Mouse (Mus musculus) midbrain, embryonic 16.5 days (tissue): Measurements from ENCODE around the gene Cmah. TPM values are rescaled to one million over a fixed set of nuclear protein-coding genes. Genes with fewer than 3 reads are reported as not detected.

Experiments used
- ATAC-seq: fragments of 200-750 bp; cut with Nextera tagmentation; 2 replicates; pipeline ENCODE4 v1.8.0; 2017; ENCODE audit warnings: moderate TSS enrichment
- H3K27ac ChIP-seq: fragments of 300-500 bp; sonication (generic); 2 replicates; pipeline ENCODE4 v1.5.1; 2014; ENCODE audit warnings: mild to moderate bottlenecking, low read length, mixed read lengths
- H3K27me3 ChIP-seq: fragments of 300-500 bp; sonication (generic); 2 replicates; pipeline ENCODE4 v1.6.1; 2014; ENCODE audit warnings: low read depth, low read length, mixed read lengths; ENCODE audit not compliant: control insufficient read depth, insufficient read depth
- H3K36me3 ChIP-seq: fragments of 300-500 bp; sonication (generic); 2 replicates; pipeline ENCODE4 v1.6.1; 2014; ENCODE audit warnings: mild to moderate bottlenecking, low read length, moderate library complexity, mixed read lengths; ENCODE audit not compliant: control insufficient read depth, insufficient read depth
- H3K4me1 ChIP-seq: fragments of 300-500 bp; sonication (generic); 2 replicates; pipeline ENCODE4 v1.6.1; 2014; ENCODE audit warnings: mild to moderate bottlenecking, low read length, mixed read lengths; ENCODE audit not compliant: control insufficient read depth, insufficient read depth
- H3K4me2 ChIP-seq: fragments of 300-500 bp; sonication (generic); 2 replicates; pipeline ENCODE4 v1.6.1; 2014; ENCODE audit warnings: mild to moderate bottlenecking, low read length, mixed read lengths
- H3K4me3 ChIP-seq: fragments of 300-500 bp; sonication (generic); 2 replicates; pipeline ENCODE4 v1.5.1; 2014; ENCODE audit warnings: low read depth, mild to moderate bottlenecking, low read length, moderate library complexity, mixed read lengths
- H3K9ac ChIP-seq: fragments of 300-500 bp; sonication (generic); 2 replicates; pipeline ENCODE4 v1.6.1; 2014; ENCODE audit warnings: low read depth, low read length, mixed read lengths
- H3K9me3 ChIP-seq: fragments of 300-500 bp; sonication (generic); replicated peaks from 2 replicates; pipeline ENCODE4 v1.6.1; 2014; ENCODE audit warnings: mild to moderate bottlenecking, low read length, mixed read lengths; ENCODE audit not compliant: control insufficient read depth, poor library complexity, severe bottlenecking
- WGBS: fragments of 180-500 bp; shearing (Covaris S2); extraction: QIAGEN DNeasy Blood & Tissue Kit; methylation state at CpG from one replicate; pipeline ENCODE4 v1.1.7; 2014; 5-methylcytosine and 5-hydroxymethylcytosine counted together
- polyA plus RNA-seq: library from polyadenylated mRNA; unstranded; fragments of >200 nt; fragmentation: Nextera tagmentation; extraction: Ambion mirVana; gene quantifications from 2 replicates; pipeline ENCODE4 v1.2.1, GENCODE M21; 2015

Cmah gene
- polyA plus RNA-seq, 1 experiment from 2014 or later, result 0.11 TPM

DNA sequence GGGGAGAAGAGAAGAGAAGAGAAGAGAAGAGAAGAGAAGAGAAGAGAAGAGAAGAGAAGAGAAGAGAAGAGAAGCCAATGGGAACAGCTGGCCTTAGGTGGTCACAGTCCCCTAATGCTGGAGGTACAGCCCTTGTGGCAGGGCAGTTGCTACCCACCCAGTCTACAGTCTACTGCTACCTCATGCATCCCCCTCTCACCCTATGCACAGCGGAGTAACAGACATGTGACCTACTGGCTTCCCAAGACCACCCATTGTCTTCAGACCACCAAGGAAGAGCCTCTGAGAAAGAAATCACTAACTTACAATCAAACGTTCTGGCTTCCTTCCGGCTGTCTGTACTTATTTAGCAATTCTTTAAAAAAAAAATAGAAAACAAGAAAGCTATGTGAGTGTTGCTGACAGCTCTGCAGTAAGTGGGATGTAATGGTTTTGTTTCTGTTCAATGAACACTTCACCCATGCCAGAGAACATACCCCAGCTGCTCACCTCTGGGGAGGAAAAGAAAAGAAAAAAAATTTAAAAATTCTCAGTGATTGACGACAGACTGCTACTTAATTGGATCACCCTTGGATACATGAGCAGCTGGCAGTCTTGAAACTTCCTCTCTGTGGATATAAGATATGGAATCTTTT, 196.5 kb downstream of the Cmah start:
- H3K36me3 ChIP-seq, result no peaks in the 10 kb centered on the region
- 69% methylated on average over 4 of the region's 4 CpGs for WGBS

DNA sequence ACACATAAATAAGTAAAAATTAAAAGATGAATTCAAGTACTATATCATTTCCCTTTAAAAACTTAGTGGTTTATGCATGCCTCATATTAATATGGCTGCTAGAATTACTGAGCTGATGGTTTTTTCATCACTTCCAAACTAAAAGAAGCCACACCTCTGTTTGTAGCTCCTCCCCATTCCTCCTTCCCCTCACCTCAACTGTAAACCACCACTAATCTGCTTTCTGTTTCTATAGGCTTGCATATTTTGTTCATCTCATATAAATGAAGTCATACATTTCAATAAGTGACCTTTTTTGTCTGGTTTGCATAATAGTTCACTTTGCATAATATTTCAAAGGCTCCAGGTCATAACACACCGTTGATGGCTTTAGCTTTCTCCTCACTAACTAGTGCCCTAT, 197.3 kb downstream of the Cmah start:
- H3K27ac ChIP-seq, result no peak overlapping the region
- no peak overlapping the region for H3K4me3 ChIP-seq
- ATAC-seq, result no peak
- H3K36me3 ChIP-seq, result no peaks in the 10 kb centered on the region
- peaks cover 21% of the 10 kb centered on the region for H3K4me1 ChIP-seq
- WGBS, result 69% methylated on average over 1 of the region's 1 CpGs
- no peak overlapping the region for H3K9ac ChIP-seq
- no peak overlapping the region for H3K4me2 ChIP-seq
- H3K27me3 ChIP-seq, result no peaks in the 10 kb centered on the region
- no peaks in the 10 kb centered on the region for H3K9me3 ChIP-seq

More for the DNA sequence above, 196.5 kb downstream of the Cmah start:
- Histone ChIP-seq H3K9me3 (no peaks in the 10 kb centered on the region), H3K27ac (no peak overlapping the region), H3K4me1 (peaks cover 21% of the 10 kb centered on the region), H3K4me2 (no peak overlapping the region), H3K27me3 (no peaks in the 10 kb centered on the region), H3K4me3 (no peak overlapping the region), H3K9ac (no peak overlapping the region)
- no peak for ATAC-seq

DNA sequence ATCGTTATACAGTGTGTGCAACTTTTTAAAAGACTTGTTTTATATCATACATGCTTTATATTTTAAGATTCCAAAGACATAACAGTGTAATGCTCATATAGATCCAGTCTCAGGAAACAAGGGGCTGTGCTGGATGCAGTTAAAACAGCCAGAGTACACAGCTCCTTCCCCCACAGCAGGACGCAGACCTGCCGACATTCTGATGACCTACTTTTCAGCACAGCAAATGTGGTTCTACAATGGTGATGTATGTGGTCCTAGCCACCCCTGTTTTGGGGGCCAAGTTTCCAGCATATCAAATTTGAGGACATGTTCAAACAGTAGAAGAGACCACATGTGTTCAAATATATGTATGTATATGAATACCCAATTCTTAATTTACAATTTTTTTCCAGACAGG, 198.3 kb downstream of the Cmah start:
- Histone ChIP-seq H3K4me3 (no peak overlapping the region), H3K4me1 (peaks cover 21% of the 10 kb centered on the region), H3K36me3 (no peaks in the 10 kb centered on the region), H3K9ac (no peak overlapping the region), H3K9me3 (no peaks in the 10 kb centered on the region), H3K4me2 (no peak overlapping the region), H3K27ac (no peak overlapping the region), H3K27me3 (no peaks in the 10 kb centered on the region)
- no peak for ATAC-seq
- WGBS, result 59% methylated on average over 3 of the region's 3 CpGs

DNA sequence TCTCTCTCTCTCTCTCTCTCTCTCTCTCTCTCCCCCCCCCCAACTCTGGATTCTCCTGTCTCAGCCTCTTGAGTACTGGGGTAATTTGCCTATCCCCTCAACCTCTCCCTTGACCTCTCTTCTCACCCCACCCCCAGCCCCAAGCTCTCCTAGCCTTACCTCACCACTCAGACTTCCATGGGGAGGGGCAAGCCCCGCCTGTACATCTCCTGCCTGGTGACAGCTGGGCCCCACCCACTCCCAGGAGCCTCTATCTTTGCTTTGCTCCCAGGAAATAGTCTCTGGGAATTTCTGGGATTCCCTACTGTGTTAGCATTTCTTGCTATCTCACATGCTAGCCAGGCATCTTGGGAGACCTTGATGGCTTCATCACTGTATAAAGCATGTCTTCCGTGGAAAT, 199.7 kb downstream of the Cmah start:
- WGBS, result 62% methylated on average over 2 of the region's 2 CpGs
- no peaks in the 10 kb centered on the region for H3K27me3 ChIP-seq
- ATAC-seq, result no peak

More for the DNA sequence above, 199.7 kb downstream of the Cmah start:
- H3K4me3 ChIP-seq, result no peak overlapping the region
- H3K36me3 ChIP-seq, result no peaks in the 10 kb centered on the region
- no peak overlapping the region for H3K4me2 ChIP-seq
- H3K9me3 ChIP-seq, result no peaks in the 10 kb centered on the region
- H3K9ac ChIP-seq, result no peak overlapping the region
- peaks cover 8% of the 10 kb centered on the region for H3K4me1 ChIP-seq
- H3K27ac ChIP-seq, result no peak overlapping the region

Other genes starting within 250 kb of the Cmah start
- 41.1 and 47.1 TPM in 2 replicates for gene Carmil1, start 46.6 kb upstream of the Cmah start, polyA plus RNA-seq